Mouse (Mus musculus) hindbrain, embryonic 13.5 days (tissue): ENCODE measurements at regions not wholly inside any gene's neighbourhood (a gene's known extent, or its start where the extent isn't known, plus 50 kb on each side); places are given as distances from the start of the nearest gene placed in this dataset.

Experiments
- ATAC-seq: fragments of 200-750 bp; cut with Nextera tagmentation; 2 replicates; pipeline ENCODE4 v1.8.0; 2017; ENCODE audit warnings: moderate TSS enrichment; ENCODE audit not compliant: low FRiP score
- H3K27ac ChIP-seq: fragments of 300-500 bp; sonication (generic); 2 replicates; pipeline ENCODE4 v1.5.1; 2015; ENCODE audit warnings: inconsistent platforms, mild to moderate bottlenecking, moderate library complexity
- H3K27me3 ChIP-seq: fragments of 300-500 bp; sonication (generic); 2 replicates; pipeline ENCODE4 v1.6.1; 2015; ENCODE audit warnings: mild to moderate bottlenecking, inconsistent platforms
- H3K36me3 ChIP-seq: fragments of 300-500 bp; sonication (generic); 2 replicates; pipeline ENCODE4 v1.6.1; 2015; ENCODE audit warnings: mild to moderate bottlenecking, inconsistent platforms
- H3K4me1 ChIP-seq: fragments of 300-500 bp; sonication (generic); replicated peaks from 2 replicates; pipeline ENCODE4 v1.6.1; 2015; ENCODE audit warnings: inconsistent platforms
- H3K4me2 ChIP-seq: fragments of 300-500 bp; sonication (generic); 2 replicates; pipeline ENCODE4 v1.6.1; 2015; ENCODE audit warnings: inconsistent platforms, mild to moderate bottlenecking, moderate library complexity
- H3K4me3 ChIP-seq: fragments of 300-500 bp; sonication (generic); 2 replicates; pipeline ENCODE4 v1.5.1; 2015; ENCODE audit warnings: mild to moderate bottlenecking, inconsistent platforms
- H3K9ac ChIP-seq: fragments of 300-500 bp; sonication (generic); 2 replicates; pipeline ENCODE4 v1.6.1; 2015; ENCODE audit warnings: mild to moderate bottlenecking, inconsistent platforms
- H3K9me3 ChIP-seq: fragments of 300-500 bp; sonication (generic); 2 replicates; pipeline ENCODE4 v1.6.1; 2016; ENCODE audit warnings: inconsistent platforms
- WGBS: fragments of 180-500 bp; shearing (Covaris S2); methylation state at CpG from one replicate; pipeline ENCODE4 v1.1.7; 2015; 5-methylcytosine and 5-hydroxymethylcytosine counted together

- H3K4me1 ChIP-seq = 0 out of 2 replicates have a peak, but pooled peaks cover 5% of the 10 kb centered on the region
- H3K9me3 ChIP-seq = no peaks in the 10 kb centered on the region
- no peak overlapping the region for H3K27ac ChIP-seq
- H3K36me3 ChIP-seq = no peaks in the 10 kb centered on the region
- no peak overlapping the region for H3K4me3 ChIP-seq
- H3K9ac ChIP-seq = no peak overlapping the region
- H3K4me2 ChIP-seq = no peak overlapping the region
- no peak for ATAC-seq
- 68% methylated on average over 14 of the region's 14 CpGs for WGBS
- no peaks in the 10 kb centered on the region for H3K27me3 ChIP-seq
Observed at GRCm38 (mm10) chr9:68561767-68562552, 91.6 kb upstream of the Rora start.

- no peak overlapping the region for H3K4me2 ChIP-seq
- 71% methylated on average over 4 of the region's 4 CpGs for WGBS
- H3K27me3 ChIP-seq = no peaks in the 10 kb centered on the region
- H3K4me3 ChIP-seq = no peak overlapping the region
- ATAC-seq = no peak
- H3K36me3 ChIP-seq = no peaks in the 10 kb centered on the region
- no peak overlapping the region for H3K9ac ChIP-seq
- 0 out of 2 replicates have a peak, but pooled peaks cover 5% of the 10 kb centered on the region for H3K4me1 ChIP-seq
- H3K27ac ChIP-seq = no peak overlapping the region
- no peaks in the 10 kb centered on the region for H3K9me3 ChIP-seq
Observed at GRCm38 (mm10) chr9:68563206-68563605, 90.4 kb upstream of the Rora start.

- H3K36me3 ChIP-seq = no peaks in the 10 kb centered on the region
Observed at GRCm38 (mm10) chr9:68585751-68586150, 67.8 kb upstream of the Rora start.

GRCm38 (mm10) chr9:68591023-68591422 is 62.6 kb upstream of the Rora start:
- Histone ChIP-seq H3K27ac (no peak overlapping the region), H3K4me3 (no peak overlapping the region), H3K36me3 (no peaks in the 10 kb centered on the region), H3K9me3 (no peaks in the 10 kb centered on the region), H3K4me2 (no peak overlapping the region), H3K27me3 (no peaks in the 10 kb centered on the region), H3K4me1 (peaks cover 4% of the 10 kb centered on the region; the same call in 1 of the 2 replicates), H3K9ac (no peak overlapping the region)
- no peak for ATAC-seq
- WGBS = 88% methylated on average over 8 of the region's 8 CpGs

More at GRCm38 (mm10) chr9:68585751-68586150, 67.8 kb upstream of the Rora start:
- Histone ChIP-seq H3K9me3 (no peaks in the 10 kb centered on the region; the same call in 1 of the 2 replicates), H3K27me3 (no peaks in the 10 kb centered on the region), H3K27ac (no peak overlapping the region; the same call in 1 of the 2 replicates), H3K4me3 (no peak overlapping the region), H3K4me2 (no peak overlapping the region), H3K4me1 (peaks cover 4% of the 10 kb centered on the region; the same call in 1 of the 2 replicates), H3K9ac (no peak overlapping the region)
- no peak for ATAC-seq
- WGBS = 34% methylated on average over 1 of the region's 1 CpGs

- H3K27ac ChIP-seq = no peak overlapping the region
- WGBS = 90% methylated on average over 3 of the region's 3 CpGs
- peaks cover 4% of the 10 kb centered on the region; the same call in 1 of the 2 replicates for H3K4me1 ChIP-seq
- ATAC-seq = no peak
- H3K9me3 ChIP-seq = no peaks in the 10 kb centered on the region
- H3K4me2 ChIP-seq = no peak overlapping the region
- no peak overlapping the region for H3K4me3 ChIP-seq
- no peak overlapping the region for H3K9ac ChIP-seq
- H3K27me3 ChIP-seq = no peaks in the 10 kb centered on the region
- H3K36me3 ChIP-seq = no peaks in the 10 kb centered on the region
Observed at GRCm38 (mm10) chr9:68592976-68593375, 60.6 kb upstream of the Rora start.

- 84% methylated on average over 2 of the region's 2 CpGs for WGBS
- Histone ChIP-seq H3K4me2 (no peak overlapping the region), H3K9ac (no peak overlapping the region), H3K9me3 (no peaks in the 10 kb centered on the region), H3K27me3 (no peaks in the 10 kb centered on the region), H3K36me3 (no peaks in the 10 kb centered on the region), H3K4me3 (no peak overlapping the region), H3K27ac (no peak overlapping the region), H3K4me1 (peaks cover 4% of the 10 kb centered on the region; the same call in 1 of the 2 replicates)
- no peak for ATAC-seq
Observed at GRCm38 (mm10) chr9:68594586-68594985, 59.0 kb upstream of the Rora start.
